Mouse (Mus musculus): ENCODE results near the gene Gspt1.
A peak's percentile ranks its signal among the peaks of the same experiment; 100 is the strongest.
"Not testable (repeated sequence)": the region's sequence is repeated elsewhere in the genome, so short reads cannot be mapped to it uniquely, and the experiment has no call there.

The Gspt1 gene

GRCm38 (mm10) chr16:11253898-11254722 is at the start of gene Gspt1:
Gene Gspt1, minus strand, starts transcription at chr16:11254325.
- DNase-seq = peak; percentile 99

- no peak for DNase-seq
Observed at GRCm38 (mm10) chr16:11303741-11304140, 49.6 kb upstream of the Gspt1 start.

- peak; percentile 47 for DNase-seq
Observed at GRCm38 (mm10) chr16:11297700-11298099, 43.6 kb upstream of the Gspt1 start.

- DNase-seq = not testable (repeated sequence)
Observed at GRCm38 (mm10) chr16:11295583-11295982, 41.5 kb upstream of the Gspt1 start.

- not testable (repeated sequence) for DNase-seq
Observed at GRCm38 (mm10) chr16:11288873-11289272, 34.7 kb upstream of the Gspt1 start.

GRCm38 (mm10) chr16:11285949-11286348 is 31.8 kb upstream of the Gspt1 start:
- no peak for DNase-seq

- no peak for DNase-seq
Observed at GRCm38 (mm10) chr16:11284881-11285280, 30.8 kb upstream of the Gspt1 start.

- no peak for DNase-seq
Observed at GRCm38 (mm10) chr16:11282655-11283232, 28.6 kb upstream of the Gspt1 start.

- no peak for DNase-seq
Observed at GRCm38 (mm10) chr16:11278778-11279177, 24.7 kb upstream of the Gspt1 start.

- DNase-seq = no peak
Observed at GRCm38 (mm10) chr16:11276888-11277287, 22.8 kb upstream of the Gspt1 start.

GRCm38 (mm10) chr16:11271073-11271472 is 16.9 kb upstream of the Gspt1 start:
- no peak for DNase-seq

GRCm38 (mm10) chr16:11270642-11271041 is 16.5 kb upstream of the Gspt1 start:
- no peak for DNase-seq

- no peak for DNase-seq
Observed at GRCm38 (mm10) chr16:11269808-11270207, 15.7 kb upstream of the Gspt1 start.

GRCm38 (mm10) chr16:11266556-11266955 is 12.4 kb upstream of the Gspt1 start:
- peak; percentile 64 for DNase-seq

GRCm38 (mm10) chr16:11263266-11263665 is 9.1 kb upstream of the Gspt1 start:
- DNase-seq = no peak

- DNase-seq = no peak
Observed at GRCm38 (mm10) chr16:11254723-11255164, 619 bp upstream of the Gspt1 start.

GRCm38 (mm10) chr16:11253065-11253831 is 877 bp downstream of the Gspt1 start:
- peak; percentile 60 for DNase-seq

GRCm38 (mm10) chr16:11247791-11248190 is 6.3 kb downstream of the Gspt1 start:
- no peak for DNase-seq

- DNase-seq = no peak
Observed at GRCm38 (mm10) chr16:11245767-11246166, 8.4 kb downstream of the Gspt1 start.

- DNase-seq = no peak
Observed at GRCm38 (mm10) chr16:11242401-11242800, 11.7 kb downstream of the Gspt1 start.

- DNase-seq = no peak
Observed at GRCm38 (mm10) chr16:11217801-11218200, 36.3 kb downstream of the Gspt1 start.

- DNase-seq = no peak
Observed at GRCm38 (mm10) chr16:11203600-11204390, 50.3 kb downstream of the Gspt1 start.
